Mouse (Mus musculus) bone marrow, adult 2 months (tissue): Measurements from ENCODE around the gene Gm7954. TPM values are rescaled to one million over a fixed set of nuclear protein-coding genes. Genes with fewer than 3 reads are reported as not detected.
"Not testable (repeated sequence)": the region's sequence is repeated elsewhere in the genome, so short reads cannot be mapped to it uniquely, and the experiment has no call there.

Source experiments
- H3K27ac ChIP-seq: fragments of 200-500 bp; 2 replicates; pipeline ENCODE4 v1.5.1; 2012; ENCODE audit warnings: low read depth, mild to moderate bottlenecking, control low read depth, inconsistent platforms, low read length; ENCODE audit not compliant: control insufficient read depth, poor library complexity, insufficient read depth
- H3K4me1 ChIP-seq: fragments of 200-500 bp; 2 replicates; pipeline ENCODE4 v1.6.1; 2011; ENCODE audit warnings: low read length; ENCODE audit not compliant: control insufficient read depth, insufficient read depth
- H3K4me3 ChIP-seq: fragments of 200-500 bp; replicated peaks from 2 replicates; pipeline ENCODE3; 2011; ENCODE audit warnings: mild to moderate bottlenecking, low read depth, low read length, control low read depth; ENCODE audit not compliant: control insufficient read depth
- WGBS: fragments of 180-500 bp; shearing (Covaris S2); methylation state at CpG from one replicate; pipeline ENCODE4 v1.1.7; 2018; 5-methylcytosine and 5-hydroxymethylcytosine counted together
- polyA plus RNA-seq: library from polyadenylated mRNA; stranded (reverse); fragments of >200 nt; gene quantifications from 2 replicates; pipeline ENCODE4 v1.2.4, GENCODE M21; 2011; ENCODE audit warnings: low replicate concordance; ENCODE audit not compliant: missing spikeins, insufficient read depth, insufficient read length

Gene Gm7954
- not detected in 2 replicates for polyA plus RNA-seq

DNA sequence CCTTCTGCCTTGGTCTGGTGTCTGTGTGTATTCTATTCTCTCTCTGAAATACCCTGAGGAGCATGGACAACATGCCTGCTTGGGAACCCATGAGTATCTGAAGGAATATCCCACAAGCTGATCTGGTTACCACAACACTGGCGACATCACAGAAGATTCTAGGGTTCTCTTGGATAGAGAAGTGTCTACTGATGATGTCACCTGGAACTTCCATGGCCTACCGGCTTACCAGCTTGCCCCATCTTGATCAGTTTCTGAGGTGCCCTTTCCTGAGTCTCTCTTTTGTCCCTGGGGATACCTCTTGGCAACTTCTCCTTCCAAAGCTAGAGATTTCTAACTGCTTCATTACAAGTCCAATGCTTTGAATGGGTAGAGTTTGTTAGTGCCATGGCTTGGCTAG is at the start of gene Gm7954:
TSS of gene Gm7954 (minus strand) at position 101 of the 400 bp plus-strand sequence.
- WGBS, result 73% methylated on average over 2 of the region's 2 CpGs
- not testable (repeated sequence) for H3K4me1 ChIP-seq, H3K27ac ChIP-seq, H3K4me3 ChIP-seq

DNA sequence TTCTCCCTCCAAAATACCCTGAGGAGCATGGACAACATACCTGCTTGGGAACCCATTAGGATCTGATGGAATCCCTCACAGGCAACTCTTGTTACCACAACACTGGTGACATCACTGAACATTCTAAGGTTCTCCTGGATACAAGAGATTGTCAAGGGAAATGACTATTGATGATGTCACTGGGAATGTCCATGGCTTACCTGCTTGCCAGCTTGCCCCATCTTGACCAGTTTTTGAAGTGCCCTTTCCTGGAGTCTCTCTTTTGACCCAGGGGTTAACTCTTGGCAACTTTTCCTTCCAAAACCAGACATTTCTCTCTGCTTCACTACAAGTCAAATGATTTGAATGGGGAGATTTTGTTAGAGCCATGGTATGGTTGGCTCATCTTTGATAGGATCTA is 36.1 kb upstream of the Gm7954 start, which contains the start of gene Gm3486:
TSS of gene Gm3486 (minus strand) at position 101 of the 400 bp plus-strand sequence.
- H3K4me1 ChIP-seq, H3K27ac ChIP-seq, H3K4me3 ChIP-seq: not testable (repeated sequence)

DNA sequence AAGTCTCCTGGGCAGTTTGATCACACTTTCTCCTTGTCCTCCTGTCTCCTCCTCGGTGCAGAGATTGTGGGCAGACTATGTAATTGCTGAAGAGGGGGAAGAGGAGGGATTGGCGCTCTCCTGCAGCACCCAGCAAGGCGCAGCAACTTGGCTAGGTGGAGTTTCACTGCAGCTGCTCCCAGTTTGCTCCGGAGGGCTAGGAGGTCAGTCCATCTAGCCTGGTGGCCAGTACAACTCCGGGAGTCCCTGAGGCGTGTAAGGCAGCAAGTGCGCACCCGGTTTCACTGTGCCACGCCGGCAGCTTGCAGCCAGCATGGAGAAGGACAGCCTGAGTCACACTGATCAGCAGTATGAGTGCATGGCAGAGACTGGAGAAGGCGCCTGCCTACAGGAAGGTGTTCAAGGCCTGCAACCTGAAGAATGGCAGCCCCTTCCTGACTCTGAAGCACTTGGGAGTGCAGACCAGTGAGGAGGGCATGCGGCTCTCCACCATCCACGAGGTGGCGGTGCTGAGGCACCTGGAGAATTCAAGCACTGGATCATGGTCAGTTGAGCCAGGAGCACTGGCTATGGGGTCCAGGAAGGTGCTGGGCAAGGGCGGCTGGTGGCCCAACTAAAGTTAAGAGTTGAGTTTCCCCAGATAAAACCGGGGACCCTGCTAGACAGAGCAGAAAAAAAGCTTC is 27.8 kb downstream of the Gm7954 start:
- not testable (repeated sequence) for H3K27ac ChIP-seq, H3K4me1 ChIP-seq, H3K4me3 ChIP-seq
- WGBS, result 12% methylated on average over 15 of the region's 16 CpGs

DNA sequence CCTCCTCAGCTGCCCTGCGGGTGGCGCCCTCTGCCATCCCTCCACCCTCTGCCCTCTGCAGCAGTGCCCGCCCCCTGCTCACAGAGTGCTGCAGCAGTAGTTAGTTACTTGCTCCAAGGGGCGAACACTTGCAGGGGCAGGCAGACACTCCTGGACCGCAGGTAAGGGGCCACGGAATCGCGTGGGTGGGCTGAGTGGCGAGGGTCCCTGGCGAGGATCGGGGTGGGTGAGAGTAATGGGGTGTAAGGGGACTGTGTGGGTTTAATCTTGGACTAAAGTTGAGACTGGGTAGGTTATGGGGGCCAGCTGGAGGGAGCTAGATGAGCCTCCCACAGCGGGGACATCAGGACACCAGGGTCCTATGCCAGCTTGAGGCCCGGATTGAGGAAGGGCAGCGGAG is 28.6 kb downstream of the Gm7954 start:
- not testable (repeated sequence) for H3K4me3 ChIP-seq, H3K4me1 ChIP-seq, H3K27ac ChIP-seq
- 32% methylated on average over 14 of the region's 14 CpGs for WGBS

DNA sequence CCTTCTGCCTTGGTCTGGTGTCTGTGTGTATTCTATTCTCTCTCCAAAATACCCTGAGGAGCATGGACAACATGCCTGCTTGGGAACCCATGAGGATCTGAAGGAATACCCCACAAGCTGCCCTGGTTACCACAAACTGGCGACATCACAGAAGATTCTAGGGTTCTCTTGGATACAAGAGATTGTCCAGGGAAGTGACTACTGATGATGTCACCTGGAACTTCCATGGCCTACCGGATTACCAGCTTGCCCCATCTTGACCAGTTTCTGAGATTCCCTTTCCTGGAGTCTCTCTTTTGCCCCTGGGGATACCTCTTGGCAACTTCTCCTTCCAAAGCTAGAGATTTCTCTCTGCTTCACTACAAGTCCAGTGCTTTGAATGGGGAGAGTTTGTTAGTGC is 45.1 kb downstream of the Gm7954 start, which contains the start of gene Gm6482:
TSS of gene Gm6482 (minus strand) at position 101 of the 400 bp plus-strand sequence.
- H3K4me1 ChIP-seq, H3K27ac ChIP-seq, H3K4me3 ChIP-seq: not testable (repeated sequence)
- WGBS, result 82% methylated on average over 1 of the region's 2 CpGs

Other genes starting within 250 kb of the Gm7954 start
- not detected in 2 replicates for gene Gm2832, start 174.7 kb downstream of the Gm7954 start, polyA plus RNA-seq
- not detected in 2 replicates for gene Gm5798, start 104.9 kb downstream of the Gm7954 start, polyA plus RNA-seq
- not detected in 2 replicates for gene Gm7945, start 67.1 kb downstream of the Gm7954 start, polyA plus RNA-seq
- not detected in 2 replicates for gene Gm6482, start 45.2 kb downstream of the Gm7954 start, polyA plus RNA-seq
- not detected in 2 replicates for gene Gm3486, start 36.0 kb upstream of the Gm7954 start, polyA plus RNA-seq
- not detected in 2 replicates for gene Gm7970, start 102.1 kb upstream of the Gm7954 start, polyA plus RNA-seq
- gene 1700049E17Rik2, start 119.7 kb upstream of the Gm7954 start, polyA plus RNA-seq, result not detected in 2 replicates
- not detected in 2 replicates for gene Gm3072, start 171.1 kb upstream of the Gm7954 start, polyA plus RNA-seq
- not detected in 2 replicates for gene Gm3676, start 193.0 kb upstream of the Gm7954 start, polyA plus RNA-seq
- gene Gm8068, start 248.4 kb upstream of the Gm7954 start, polyA plus RNA-seq, result not detected in 2 replicates